Mouse (Mus musculus): ENCODE data around the gene Blzf1. TPM values are rescaled to one million over a fixed set of nuclear protein-coding genes. Genes with fewer than 3 reads are reported as not detected.

Gene Blzf1
- polyA plus RNA-seq, 1 experiment from 2014 or later: 25.1 TPM

DNA sequence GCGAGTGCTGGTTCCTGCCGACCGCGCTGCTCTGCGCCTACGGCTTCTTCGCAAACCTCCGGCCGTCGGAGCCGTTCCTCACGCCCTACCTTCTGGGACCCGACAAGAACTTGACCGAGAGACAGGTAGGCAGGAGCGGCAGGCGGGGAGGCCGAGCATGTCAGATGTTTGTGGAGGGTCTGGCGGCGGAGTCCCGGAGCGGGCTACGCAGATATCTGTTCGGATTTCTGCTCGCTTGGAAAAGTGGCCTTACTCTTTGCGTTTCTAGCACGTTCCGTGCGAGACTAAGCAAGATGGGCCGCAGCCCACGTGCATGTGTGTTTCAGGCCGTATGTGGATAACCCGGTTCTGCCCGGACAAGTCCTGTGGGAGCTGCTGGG, 58.0 kb downstream of the Blzf1 start:
- H3K9me3 ChIP-seq: no peaks in the 10 kb centered on the region
- H3K27me3 ChIP-seq (replicated peaks; ENCODE audit: low read depth, poor library complexity, severe bottlenecking): peaks cover 21% of the 10 kb centered on the region
- H3K4me1 ChIP-seq: peaks cover 39% of the 10 kb centered on the region
- DNase-seq (ENCODE audit: low spot score): no peak
- under 1% methylated on average over 33 of the region's 33 CpGs for WGBS
- H3K36me3 ChIP-seq (replicated peaks): no peaks in the 10 kb centered on the region
- H3K27ac ChIP-seq (replicated peaks): peak overlapping the region; percentile 90
- peak overlapping the region; percentile 83 for H3K4me3 ChIP-seq

DNA sequence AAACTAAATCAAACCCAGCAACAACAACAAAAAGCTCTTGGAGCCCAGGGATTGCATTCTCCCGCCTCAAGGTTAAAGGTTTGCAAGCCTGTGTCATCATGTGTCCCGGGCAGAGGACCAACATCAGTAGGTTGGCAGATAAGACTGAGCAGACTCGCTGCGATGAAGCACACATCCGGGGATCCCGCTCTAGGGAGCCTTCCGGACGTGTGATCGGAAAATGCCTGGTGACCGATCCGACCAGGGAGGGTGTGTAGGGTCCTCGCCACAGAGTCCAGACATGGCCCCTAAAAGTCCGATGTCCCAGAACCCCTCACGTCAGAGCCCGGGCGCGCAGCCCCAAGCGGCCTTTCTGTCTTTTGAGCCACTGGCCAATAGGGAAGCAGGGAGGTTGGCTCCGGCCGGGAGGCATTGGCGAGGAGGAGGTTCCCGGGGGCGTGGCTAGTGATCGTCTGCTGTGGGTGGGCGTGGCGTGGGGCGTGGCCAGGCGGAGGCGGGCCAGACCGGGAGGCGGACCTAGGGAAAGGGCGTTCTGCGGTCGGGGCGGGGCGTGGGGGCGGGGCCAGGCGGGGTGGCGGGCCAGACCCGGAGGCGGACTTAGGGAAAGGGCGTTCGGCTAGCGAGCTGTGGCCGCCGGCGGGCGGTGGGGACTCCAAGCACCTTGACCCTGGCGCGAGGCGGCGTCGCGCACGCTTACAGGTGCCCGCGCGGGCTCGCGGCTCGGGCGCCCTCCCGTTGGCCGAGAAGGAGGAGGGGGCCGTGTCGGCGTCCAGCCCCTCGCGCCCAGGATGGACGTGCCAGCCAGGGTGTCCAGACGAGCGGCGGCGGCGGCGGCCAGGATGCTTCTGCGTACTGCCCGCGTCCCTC, 58.6 kb downstream of the Blzf1 start, which contains the start of gene Slc19a2:
Gene Slc19a2 (plus strand): TSS at position 582 of the 867 bp plus-strand sequence.
- peak within 1 kb of the TSS; percentile 90 for H3K27ac ChIP-seq (replicated peaks)
- no peaks in the 10 kb centered on the region for H3K9me3 ChIP-seq
- H3K36me3 ChIP-seq (replicated peaks): no peaks in the 10 kb centered on the region
- peak within 1 kb of the TSS; percentile 83 for H3K4me3 ChIP-seq
- WGBS: under 1% methylated on average over 79 of the region's 79 CpGs
- H3K4me1 ChIP-seq: peaks cover 39% of the 10 kb centered on the region
- peaks cover 21% of the 10 kb centered on the region for H3K27me3 ChIP-seq (replicated peaks; ENCODE audit: low read depth, poor library complexity, severe bottlenecking)
- DNase-seq (ENCODE audit: low spot score): peak; percentile 100

GRCm38 (mm10) chr1:164247971-164248370, 59.3 kb downstream of the Blzf1 start:
- Histone ChIP-seq H3K4me3 (peak overlapping the region; percentile 83), H3K27ac (replicated peaks) (peak overlapping the region; percentile 90), H3K36me3 (replicated peaks) (no peaks in the 10 kb centered on the region), H3K4me1 (peaks cover 39% of the 10 kb centered on the region), H3K9me3 (no peaks in the 10 kb centered on the region), H3K27me3 (replicated peaks; ENCODE audit: low read depth, poor library complexity, severe bottlenecking) (peaks cover 21% of the 10 kb centered on the region)
- DNase-seq (ENCODE audit: low spot score): peak; percentile 42
- WGBS: 8% methylated on average over 10 of the region's 10 CpGs

DNA sequence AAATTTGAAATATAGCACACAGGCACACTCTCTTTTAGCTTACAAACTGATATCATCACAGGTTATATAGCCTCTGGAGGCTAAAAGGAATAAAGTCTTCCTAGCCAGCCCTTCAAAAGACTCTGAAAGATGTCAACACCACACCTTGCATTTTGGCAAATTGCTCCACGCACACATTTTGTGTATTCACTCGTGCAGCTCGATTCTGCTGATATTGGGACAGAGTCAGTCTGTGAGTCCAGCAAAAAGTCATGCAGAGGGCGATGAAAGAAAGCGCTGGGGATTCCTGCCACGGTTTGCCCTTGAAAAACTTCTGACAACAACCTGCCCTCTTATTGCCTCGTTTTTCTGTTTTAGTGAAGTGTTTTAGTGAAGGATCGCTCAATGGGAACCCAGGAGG, 59.8 kb downstream of the Blzf1 start:
- peak overlapping the region; percentile 90 for H3K27ac ChIP-seq (replicated peaks)
- DNase-seq (ENCODE audit: low spot score): no peak
- H3K9me3 ChIP-seq: no peaks in the 10 kb centered on the region
- WGBS: 31% methylated on average over 8 of the region's 8 CpGs
- H3K4me3 ChIP-seq: peak overlapping the region; percentile 83
- peaks cover 39% of the 10 kb centered on the region for H3K4me1 ChIP-seq
- H3K36me3 ChIP-seq (replicated peaks): no peaks in the 10 kb centered on the region
- peaks cover 21% of the 10 kb centered on the region for H3K27me3 ChIP-seq (replicated peaks; ENCODE audit: low read depth, poor library complexity, severe bottlenecking)

DNA sequence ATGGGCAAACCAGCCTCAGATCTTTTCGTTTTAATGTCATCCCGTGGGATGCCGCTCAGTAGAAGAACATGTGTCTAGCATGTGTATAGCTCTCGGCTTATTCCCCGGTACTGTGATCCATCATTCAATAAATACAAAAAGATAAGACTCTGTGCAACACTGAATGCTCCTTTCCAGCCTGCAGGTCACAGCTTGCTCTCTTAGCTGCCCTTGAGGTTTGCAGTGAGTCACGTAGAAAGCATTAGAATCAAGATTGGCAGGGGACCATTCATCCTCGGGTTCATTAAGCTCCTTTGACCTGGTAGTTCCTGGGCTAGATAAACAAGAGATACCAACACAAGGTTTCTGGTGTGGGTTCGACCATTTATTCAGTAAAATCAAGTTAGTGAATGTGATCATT, 64.5 kb downstream of the Blzf1 start:
- no peaks in the 10 kb centered on the region for H3K27me3 ChIP-seq (replicated peaks; ENCODE audit: low read depth, poor library complexity, severe bottlenecking)
- H3K36me3 ChIP-seq (replicated peaks): no peaks in the 10 kb centered on the region
- peaks cover 14% of the 10 kb centered on the region for H3K4me1 ChIP-seq
- H3K27ac ChIP-seq (replicated peaks): no peak overlapping the region
- WGBS: 66% methylated on average over 8 of the region's 8 CpGs
- H3K9me3 ChIP-seq: no peaks in the 10 kb centered on the region
- DNase-seq (ENCODE audit: low spot score): no peak
- no peak overlapping the region for H3K4me3 ChIP-seq

GRCm38 (mm10) chr1:164241494-164241893, 65.8 kb downstream of the Blzf1 start:
- Histone ChIP-seq H3K36me3 (replicated peaks) (no peaks in the 10 kb centered on the region), H3K27me3 (replicated peaks; ENCODE audit: low read depth, poor library complexity, severe bottlenecking) (no peaks in the 10 kb centered on the region), H3K27ac (replicated peaks) (no peak overlapping the region), H3K4me3 (no peak overlapping the region), H3K4me1 (peaks cover 7% of the 10 kb centered on the region; the same call in 1 of the 2 replicates), H3K9me3 (no peaks in the 10 kb centered on the region)
- 74% methylated on average over 2 of the region's 2 CpGs for WGBS
- DNase-seq (ENCODE audit: low spot score): no peak

Other genes with a start within 250 kb of the Blzf1 start
- gene Sell, start 245.5 kb downstream of the Blzf1 start, polyA plus RNA-seq (2016; fragmentation: Nextera tagmentation; extraction: Ambion mirVana): not detected in 2 replicates
- gene Selp, start 192.2 kb downstream of the Blzf1 start, polyA plus RNA-seq (2016; fragmentation: Nextera tagmentation; extraction: Ambion mirVana): not detected in 2 replicates
- gene F5, start 155.7 kb downstream of the Blzf1 start, polyA plus RNA-seq (2016; fragmentation: Nextera tagmentation; extraction: Ambion mirVana): 0.37 and 0.41 TPM in 2 replicates
- gene Slc19a2, start 58.4 kb downstream of the Blzf1 start, polyA plus RNA-seq (2016; fragmentation: Nextera tagmentation; extraction: Ambion mirVana): 10.8 and 11.5 TPM in 2 replicates
- 8.3 and 8.5 TPM in 2 replicates for gene Ccdc181, start 31.9 kb downstream of the Blzf1 start, polyA plus RNA-seq (2016; fragmentation: Nextera tagmentation; extraction: Ambion mirVana)
- gene Nme7, start 3.4 kb downstream of the Blzf1 start, polyA plus RNA-seq (2016; fragmentation: Nextera tagmentation; extraction: Ambion mirVana): 40.6 and 46.1 TPM in 2 replicates
- gene Atp1b1, start 150.9 kb upstream of the Blzf1 start, polyA plus RNA-seq (2016; fragmentation: Nextera tagmentation; extraction: Ambion mirVana): 6.9 and 7.4 TPM in 2 replicates

All from embryonic facial prominence, embryonic 10.5 days (tissue).